Mouse (Mus musculus): ENCODE results near the gene Cpvl. TPM values are rescaled to one million over a fixed set of nuclear protein-coding genes. Genes with fewer than 3 reads are reported as not detected.
A peak's percentile ranks its signal among the peaks of the same experiment; 100 is the strongest.

The Cpvl gene
- 0.77 and 0.82 TPM in 2 replicates for polyA plus RNA-seq (2015; fragmentation: Nextera tagmentation; extraction: Ambion mirVana)

- 49% methylated on average over 5 of the region's 5 CpGs for WGBS
- no peak within 1 kb of the TSS for H3K9ac ChIP-seq (ENCODE audit: low read depth, low read length)
- H3K36me3 ChIP-seq (ENCODE audit: control insufficient read depth, insufficient read depth): no peaks in the 10 kb centered on the region
- no peak for ATAC-seq
- H3K4me2 ChIP-seq (replicated peaks; ENCODE audit: low read depth): no peak within 1 kb of the TSS
- H3K27ac ChIP-seq (ENCODE audit: low read depth, low read length): no peak within 1 kb of the TSS
- no peaks in the 10 kb centered on the region for H3K27me3 ChIP-seq (replicated peaks; ENCODE audit: control insufficient read depth, insufficient read depth, low read length)
- no peaks in the 10 kb centered on the region for H3K9me3 ChIP-seq (ENCODE audit: control insufficient read depth)
- peaks cover 14% of the 10 kb centered on the region; the same call in 1 of the 2 replicates for H3K4me1 ChIP-seq (replicated peaks; ENCODE audit: control insufficient read depth, insufficient read depth, low read length)
- TF ChIP-seq CTCF (IDR thresholded peaks at IDR 0.05; ENCODE audit: low read depth): no peak
- no peak within 1 kb of the TSS for H3K4me3 ChIP-seq (ENCODE audit: low read depth, low read length)
Observed at GRCm38 (mm10) chr6:53978571-53978970, at the start of gene Cpvl. Gene Cpvl, minus strand, starts transcription at chr6:53978671.

- Histone ChIP-seq H3K4me3 (ENCODE audit: low read depth, low read length) (no peak overlapping the region), H3K4me1 (replicated peaks; ENCODE audit: control insufficient read depth, insufficient read depth, low read length) (no peaks in the 10 kb centered on the region), H3K9me3 (ENCODE audit: control insufficient read depth) (no peaks in the 10 kb centered on the region), H3K27ac (ENCODE audit: low read depth, low read length) (no peak overlapping the region), H3K9ac (ENCODE audit: low read depth, low read length) (no peak overlapping the region), H3K4me2 (replicated peaks; ENCODE audit: low read depth) (no peak overlapping the region), H3K36me3 (ENCODE audit: control insufficient read depth, insufficient read depth) (no peaks in the 10 kb centered on the region), H3K27me3 (replicated peaks; ENCODE audit: control insufficient read depth, insufficient read depth, low read length) (no peaks in the 10 kb centered on the region)
- 91% methylated on average over 5 of the region's 5 CpGs for WGBS
- no peak for TF ChIP-seq CTCF (IDR thresholded peaks at IDR 0.05; ENCODE audit: low read depth)
- no peak for ATAC-seq
Observed at GRCm38 (mm10) chr6:54023846-54024245, 45.4 kb upstream of the Cpvl start.

GRCm38 (mm10) chr6:54021123-54021789 is 42.8 kb upstream of the Cpvl start:
- WGBS: 21% methylated on average over 15 of the region's 15 CpGs
- peak overlapping the region; percentile 60 for H3K4me2 ChIP-seq (replicated peaks; ENCODE audit: low read depth)

DNA sequence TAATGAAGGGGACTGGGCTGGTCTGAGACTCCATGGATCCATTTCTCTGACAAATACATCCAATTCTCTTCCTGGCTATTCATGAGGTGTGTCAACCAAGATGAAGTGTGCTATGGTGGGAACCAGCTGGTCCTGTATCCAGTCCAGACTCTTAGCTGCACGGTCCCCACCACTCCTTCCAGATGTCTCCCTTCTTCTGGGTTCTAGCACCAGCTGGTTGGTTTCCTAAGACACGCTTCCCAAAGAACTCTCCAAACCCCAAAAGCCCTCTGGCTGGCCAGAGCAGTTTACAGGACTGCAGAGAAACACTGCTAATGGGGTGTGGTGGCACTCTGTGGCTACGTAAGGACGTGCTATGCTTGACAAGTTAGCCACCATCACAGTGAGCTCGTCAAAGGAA is 40.4 kb upstream of the Cpvl start:
- H3K27me3 ChIP-seq (replicated peaks; ENCODE audit: control insufficient read depth, insufficient read depth, low read length): no peaks in the 10 kb centered on the region
- no peaks in the 10 kb centered on the region for H3K4me1 ChIP-seq (replicated peaks; ENCODE audit: control insufficient read depth, insufficient read depth, low read length)
- TF ChIP-seq CTCF (IDR thresholded peaks at IDR 0.05; ENCODE audit: low read depth): no peak
- no peak overlapping the region for H3K9ac ChIP-seq (ENCODE audit: low read depth, low read length)
- H3K27ac ChIP-seq (ENCODE audit: low read depth, low read length): no peak overlapping the region
- H3K9me3 ChIP-seq (ENCODE audit: control insufficient read depth): no peaks in the 10 kb centered on the region
- no peaks in the 10 kb centered on the region for H3K36me3 ChIP-seq (ENCODE audit: control insufficient read depth, insufficient read depth)
- no peak overlapping the region for H3K4me3 ChIP-seq (ENCODE audit: low read depth, low read length)
- no peak overlapping the region for H3K4me2 ChIP-seq (replicated peaks; ENCODE audit: low read depth)
- ATAC-seq: no peak
- WGBS: 75% methylated on average over 5 of the region's 5 CpGs

More at GRCm38 (mm10) chr6:54021123-54021789, 42.8 kb upstream of the Cpvl start:
- H3K4me3 ChIP-seq (ENCODE audit: low read depth, low read length): 0 out of 2 replicates have a peak overlapping the region, but pooled peaks have one; percentile 9
- peak; percentile 77 for ATAC-seq
- H3K36me3 ChIP-seq (ENCODE audit: control insufficient read depth, insufficient read depth): no peaks in the 10 kb centered on the region
- no peaks in the 10 kb centered on the region for H3K9me3 ChIP-seq (ENCODE audit: control insufficient read depth)
- no peak overlapping the region for H3K9ac ChIP-seq (ENCODE audit: low read depth, low read length)
- H3K27ac ChIP-seq (ENCODE audit: low read depth, low read length): peak overlapping the region; percentile 66
- no peak for TF ChIP-seq CTCF (IDR thresholded peaks at IDR 0.05; ENCODE audit: low read depth)
- H3K27me3 ChIP-seq (replicated peaks; ENCODE audit: control insufficient read depth, insufficient read depth, low read length): no peaks in the 10 kb centered on the region
- no peaks in the 10 kb centered on the region for H3K4me1 ChIP-seq (replicated peaks; ENCODE audit: control insufficient read depth, insufficient read depth, low read length)

DNA sequence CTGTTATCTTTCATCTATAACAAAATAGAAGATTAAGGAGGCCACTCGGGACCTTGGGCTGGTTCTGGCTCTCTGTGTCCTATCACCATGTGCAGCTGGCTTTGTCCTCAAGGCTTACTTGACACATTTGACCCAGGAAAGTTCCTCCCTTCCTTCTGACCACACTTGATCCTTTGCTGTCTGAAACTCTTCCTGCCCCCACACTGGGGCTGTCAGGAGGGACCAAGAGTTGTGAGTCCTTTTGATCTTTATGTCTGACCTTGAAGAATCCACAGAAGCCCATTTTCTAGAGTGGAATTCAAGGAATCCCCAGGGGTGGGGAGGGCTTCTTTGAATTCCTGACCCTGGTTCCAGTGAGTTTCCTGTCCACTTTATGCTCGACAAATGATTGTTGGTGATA is 39.6 kb upstream of the Cpvl start:
- Histone ChIP-seq H3K4me1 (replicated peaks; ENCODE audit: control insufficient read depth, insufficient read depth, low read length) (no peaks in the 10 kb centered on the region), H3K36me3 (ENCODE audit: control insufficient read depth, insufficient read depth) (no peaks in the 10 kb centered on the region), H3K9me3 (ENCODE audit: control insufficient read depth) (no peaks in the 10 kb centered on the region), H3K4me2 (replicated peaks; ENCODE audit: low read depth) (no peak overlapping the region), H3K27ac (ENCODE audit: low read depth, low read length) (no peak overlapping the region), H3K27me3 (replicated peaks; ENCODE audit: control insufficient read depth, insufficient read depth, low read length) (no peaks in the 10 kb centered on the region), H3K9ac (ENCODE audit: low read depth, low read length) (no peak overlapping the region), H3K4me3 (ENCODE audit: low read depth, low read length) (no peak overlapping the region)
- ATAC-seq: no peak
- no peak for TF ChIP-seq CTCF (IDR thresholded peaks at IDR 0.05; ENCODE audit: low read depth)
- 70% methylated on average over 2 of the region's 2 CpGs for WGBS

- TF ChIP-seq CTCF (IDR thresholded peaks at IDR 0.05; ENCODE audit: low read depth): peak; percentile 26
- Histone ChIP-seq H3K4me3 (ENCODE audit: low read depth, low read length) (no peak overlapping the region), H3K27ac (ENCODE audit: low read depth, low read length) (no peak overlapping the region), H3K4me2 (replicated peaks; ENCODE audit: low read depth) (no peak overlapping the region), H3K9me3 (ENCODE audit: control insufficient read depth) (no peaks in the 10 kb centered on the region), H3K4me1 (replicated peaks; ENCODE audit: control insufficient read depth, insufficient read depth, low read length) (no peaks in the 10 kb centered on the region), H3K9ac (ENCODE audit: low read depth, low read length) (no peak overlapping the region), H3K36me3 (ENCODE audit: control insufficient read depth, insufficient read depth) (no peaks in the 10 kb centered on the region), H3K27me3 (replicated peaks; ENCODE audit: control insufficient read depth, insufficient read depth, low read length) (no peaks in the 10 kb centered on the region)
- ATAC-seq: no peak
- 83% methylated on average over 1 of the region's 1 CpGs for WGBS
Observed at GRCm38 (mm10) chr6:54012163-54012562, 33.7 kb upstream of the Cpvl start.
